Mouse (Mus musculus): Measurements from ENCODE around the gene Wdr17.

Wdr17 gene

DNA sequence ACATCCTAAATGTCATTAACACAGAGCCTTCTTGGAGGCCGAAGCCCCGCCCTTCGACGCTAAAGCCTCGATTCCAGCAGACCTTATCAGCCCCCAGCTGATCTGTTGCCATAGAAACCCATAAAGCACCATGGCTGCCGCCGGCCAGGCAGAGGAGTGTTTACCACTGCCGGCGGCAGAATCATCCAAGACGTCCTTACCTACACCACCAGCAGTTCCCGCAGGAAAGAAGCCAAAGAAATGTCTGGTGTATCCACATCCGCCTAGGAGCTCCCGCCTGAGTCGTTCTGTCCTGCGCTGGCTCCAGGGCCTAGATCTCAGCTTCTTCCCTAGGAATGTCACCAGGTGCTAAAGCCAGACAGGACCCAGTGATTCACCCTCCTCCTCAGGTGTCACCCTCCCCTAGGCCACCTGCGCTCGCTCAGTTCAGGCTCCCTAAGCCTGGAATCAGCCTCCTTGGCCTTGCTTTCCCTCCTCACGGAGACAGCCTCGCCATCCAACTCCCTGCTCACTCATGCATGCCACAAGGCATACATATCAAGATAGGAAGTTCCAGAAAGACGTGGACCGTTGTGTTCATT is 286.2 kb downstream of the Wdr17 start, which contains the start of gene Spata4:
TSS of gene Spata4 (plus strand) at position 111 of the 581 bp plus-strand sequence.
- in situ Hi-C loops (cut with MseI, MboI), result no loop called here

DNA sequence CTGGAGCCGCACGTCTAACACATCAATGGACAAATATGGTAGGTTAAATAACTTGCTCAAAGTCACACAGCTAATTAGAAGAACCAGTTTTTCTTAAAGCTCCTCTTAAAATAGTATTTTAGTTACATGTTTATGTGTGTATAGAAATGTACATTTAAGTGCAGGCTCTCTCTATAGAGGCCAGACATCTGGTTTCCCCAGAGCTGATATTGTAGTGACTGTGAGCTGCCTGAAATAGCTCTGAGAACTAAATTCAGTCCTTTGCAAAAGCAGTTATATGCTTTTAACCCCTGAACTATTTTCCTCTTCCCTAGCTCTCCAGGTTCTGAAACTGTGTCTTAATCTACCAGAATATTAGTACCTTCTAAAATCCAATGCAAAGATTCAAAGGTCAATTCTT is 289.6 kb downstream of the Wdr17 start:
- in situ Hi-C loops (cut with MseI, MboI), result no loop called here

DNA sequence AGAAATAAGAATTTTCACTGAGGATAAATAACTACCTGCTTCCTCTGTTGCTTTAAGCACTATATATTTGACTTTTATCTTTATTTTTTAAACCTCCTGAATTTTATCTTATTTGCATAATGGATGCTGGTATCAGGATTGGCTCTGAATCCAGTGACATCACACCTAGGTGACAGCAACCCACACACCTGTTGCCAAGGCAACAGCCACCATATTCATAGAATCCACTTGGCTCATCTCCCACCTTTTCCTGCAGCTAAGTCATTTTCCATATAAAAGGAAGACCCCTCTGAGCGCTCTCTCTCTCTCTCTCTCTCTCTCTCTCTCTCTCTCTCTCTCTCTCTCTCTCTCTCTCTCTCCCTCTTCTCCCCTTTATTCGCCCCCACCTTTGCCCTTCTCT is 290.0 kb downstream of the Wdr17 start:
- in situ Hi-C loops (cut with MseI, MboI), result no loop called here

DNA sequence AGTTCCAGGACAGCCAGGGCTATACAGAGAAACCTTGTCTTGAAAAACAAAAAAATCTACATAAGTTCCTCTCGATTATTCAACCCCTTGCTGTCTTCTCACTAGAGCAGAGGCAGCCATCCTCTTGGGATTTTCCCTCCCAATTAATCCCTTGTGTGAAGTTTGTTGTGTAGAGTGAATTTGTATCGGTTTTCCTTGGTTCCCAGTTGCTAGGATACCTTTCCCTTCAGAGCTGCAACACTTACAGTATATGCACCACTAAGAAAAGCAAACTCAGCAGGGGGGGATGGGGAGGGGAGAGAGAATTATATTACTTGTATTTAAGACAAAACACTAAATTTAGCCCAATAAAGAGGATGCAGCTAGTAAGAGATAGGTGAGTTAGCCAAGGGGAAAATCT is 290.9 kb downstream of the Wdr17 start:
- in situ Hi-C loops (cut with MseI, MboI), result no loop called here

DNA sequence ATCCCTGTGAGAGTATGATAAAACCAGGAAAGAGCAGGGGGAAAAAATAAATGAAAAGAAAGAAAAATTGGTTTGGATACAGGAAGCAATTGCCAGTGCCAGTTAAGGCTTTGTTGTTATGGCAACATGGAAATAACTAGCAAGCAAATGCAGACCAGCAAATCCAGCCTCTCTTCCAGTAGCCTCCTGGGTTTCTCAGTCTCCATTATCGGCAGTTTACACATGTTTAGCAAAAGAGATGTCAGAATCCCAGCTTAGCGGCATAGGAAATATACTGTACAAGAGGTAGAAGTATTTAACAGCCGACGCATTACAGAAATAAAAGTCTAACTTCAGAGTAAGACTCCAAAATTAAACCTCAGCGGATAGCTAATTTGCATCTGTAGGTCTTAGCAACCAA is 292.4 kb downstream of the Wdr17 start:
- in situ Hi-C loops (cut with MseI, MboI), result no loop called here

DNA sequence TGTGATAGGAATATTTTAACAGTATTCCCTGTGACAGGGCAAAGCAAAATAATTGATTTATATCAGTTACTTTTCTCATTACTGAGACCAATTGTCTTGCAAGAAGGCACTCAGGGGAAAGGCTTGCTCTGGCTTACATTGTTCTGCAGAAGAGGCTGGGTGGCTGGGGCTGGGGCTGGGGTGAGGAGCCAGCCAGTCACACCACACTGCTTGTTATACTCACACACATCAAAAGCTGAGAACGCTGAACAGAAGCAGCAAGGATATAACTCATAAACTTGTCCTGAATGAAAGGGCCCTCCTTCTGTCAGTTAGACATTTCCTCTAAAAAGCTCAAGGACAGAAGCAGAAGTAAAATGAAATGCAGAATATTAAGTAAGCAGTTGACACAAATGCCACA is 304.1 kb downstream of the Wdr17 start:
- in situ Hi-C loops (cut with MseI, MboI), result no loop called here

DNA sequence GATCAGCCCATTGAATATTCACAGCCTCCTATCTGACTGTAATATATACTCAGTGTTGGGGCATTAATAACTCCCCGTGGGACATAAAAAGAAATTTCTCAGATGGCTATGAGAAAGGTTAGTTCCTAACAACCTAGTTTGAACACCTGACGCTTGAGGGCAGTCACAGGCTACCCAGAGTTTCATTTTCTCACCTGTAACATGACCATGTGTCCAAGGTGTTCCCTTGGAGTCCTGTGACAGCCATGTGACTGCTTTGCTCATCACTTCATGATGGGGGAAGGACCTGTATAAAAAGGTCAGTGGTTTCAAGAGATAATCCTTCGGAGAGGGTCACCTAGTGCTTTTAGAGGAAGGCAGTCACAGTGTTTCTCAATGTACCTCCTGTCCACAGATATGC is 305.5 kb downstream of the Wdr17 start:
- in situ Hi-C loops (cut with MseI, MboI), result no loop called here
